Mouse (Mus musculus) urinary bladder, adult 18-20 months (tissue): ENCODE results near the gene Rabgap1l.

Experiments
- DNase-seq, 2 experiments: peaks; one replicate each; pipeline ENCODE4 v3.0.0; 2022; ENCODE audit warnings: low spot score in 2 of 2, mixed read lengths in 2 of 2

The Rabgap1l gene

DNA sequence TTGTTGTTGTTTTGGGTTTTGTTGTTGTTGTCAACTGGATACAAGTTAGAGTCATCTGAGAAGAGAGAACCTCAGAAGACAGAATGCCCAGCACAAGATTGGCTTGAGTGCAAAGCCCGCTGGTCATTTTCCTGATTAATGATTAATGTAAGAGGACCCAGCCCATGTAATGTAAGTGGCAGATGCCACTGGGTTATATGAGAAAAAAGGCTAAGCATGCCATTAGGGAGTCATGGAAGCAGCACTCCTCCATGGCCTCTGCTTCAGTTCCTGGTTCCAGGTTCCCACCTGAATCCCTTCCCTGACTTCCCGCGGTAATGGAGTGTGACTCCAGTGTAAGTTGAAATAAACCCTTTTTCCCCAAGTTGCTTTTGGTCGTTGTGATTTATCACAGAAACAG is 480.4 kb downstream of the Rabgap1l start:
- DNase-seq: no peak

- DNase-seq: peak in 1 of 2 experiments; percentile 15
Observed at GRCm38 (mm10) chr1:160311861-160312260, 481.1 kb downstream of the Rabgap1l start.

DNA sequence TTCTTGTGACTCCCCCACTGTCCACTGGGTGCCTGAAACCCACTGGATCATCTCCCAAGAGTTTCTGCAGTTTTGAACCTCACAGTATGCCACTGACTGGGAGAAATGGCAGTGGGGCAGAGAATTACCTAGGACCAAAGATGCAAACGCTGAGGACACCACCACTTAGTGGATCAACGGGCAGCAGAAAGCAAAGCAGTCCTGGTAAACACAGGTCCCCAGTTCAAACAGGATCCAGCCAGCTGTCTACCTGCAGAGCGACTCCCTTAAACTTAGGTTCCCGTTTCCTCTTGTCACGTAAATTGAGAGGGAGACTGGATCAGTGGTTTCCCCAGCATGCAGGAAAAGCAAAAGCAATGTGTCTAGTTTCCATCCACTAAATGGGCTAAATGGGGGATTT is 483.1 kb downstream of the Rabgap1l start:
- no peak for DNase-seq

DNA sequence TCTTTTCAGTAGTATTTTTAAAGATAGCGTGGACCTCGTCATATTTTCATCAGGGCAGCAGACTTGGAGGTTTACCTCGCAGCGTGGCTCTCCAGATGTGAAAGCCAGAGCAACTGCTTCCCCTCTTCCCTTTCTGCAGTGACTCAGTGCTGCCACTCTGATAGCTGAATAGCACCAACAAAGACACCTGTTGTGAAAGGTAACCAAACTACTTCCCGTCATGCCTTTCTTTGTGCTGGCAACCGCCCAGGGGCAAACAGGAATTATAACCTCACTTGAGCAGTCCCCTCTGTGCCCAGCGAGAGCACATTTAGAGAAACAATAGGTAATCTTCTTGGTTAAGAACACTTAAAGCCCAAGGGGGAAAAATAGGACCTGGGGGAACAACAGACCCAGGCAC is 484.0 kb downstream of the Rabgap1l start:
- DNase-seq: peak; percentile 48 to 50

- DNase-seq: no peak
Observed at GRCm38 (mm10) chr1:160308498-160308897, 484.5 kb downstream of the Rabgap1l start.

GRCm38 (mm10) chr1:160306866-160307616 is 486.0 kb downstream of the Rabgap1l start:
- DNase-seq: no peak

DNA sequence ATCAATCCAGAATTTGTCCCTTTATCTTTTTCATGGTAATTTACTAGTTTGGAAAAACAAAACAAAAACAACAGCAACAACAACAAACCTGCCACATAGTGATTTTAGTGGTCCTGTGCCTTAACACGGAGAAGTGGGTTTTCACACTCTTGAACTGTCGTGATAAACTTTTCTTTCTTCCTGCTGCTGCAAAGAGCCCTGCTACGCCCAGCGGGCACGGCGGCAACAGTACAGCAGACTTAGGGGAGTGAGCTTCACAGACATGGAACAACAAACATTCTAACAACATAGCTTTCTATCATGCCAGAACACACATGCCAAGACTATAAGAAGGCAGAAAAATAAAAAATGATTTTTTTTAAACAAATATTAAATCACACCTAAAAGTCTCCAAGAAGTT is 486.7 kb downstream of the Rabgap1l start:
- DNase-seq: no peak

DNA sequence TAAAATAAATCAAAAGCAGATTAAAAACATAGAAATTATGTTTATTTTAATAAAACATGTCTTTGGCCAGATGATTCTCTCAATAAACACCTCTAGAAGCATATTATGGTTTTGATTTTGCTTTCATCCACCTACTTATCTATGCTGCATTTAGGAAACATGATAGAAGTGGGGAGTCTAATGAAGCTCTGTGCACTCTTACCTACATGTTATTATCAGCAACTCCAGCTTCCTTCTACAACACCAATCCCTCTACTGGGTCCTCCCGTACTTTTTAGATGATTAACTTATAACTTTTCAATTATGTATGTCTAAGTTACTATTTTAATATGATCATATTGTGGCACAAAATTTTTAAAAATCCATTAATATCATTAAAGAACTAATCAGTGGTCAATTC is 487.2 kb downstream of the Rabgap1l start:
- DNase-seq: no peak

- DNase-seq: no peak
Observed at GRCm38 (mm10) chr1:160304969-160305498, 488.0 kb downstream of the Rabgap1l start.

DNA sequence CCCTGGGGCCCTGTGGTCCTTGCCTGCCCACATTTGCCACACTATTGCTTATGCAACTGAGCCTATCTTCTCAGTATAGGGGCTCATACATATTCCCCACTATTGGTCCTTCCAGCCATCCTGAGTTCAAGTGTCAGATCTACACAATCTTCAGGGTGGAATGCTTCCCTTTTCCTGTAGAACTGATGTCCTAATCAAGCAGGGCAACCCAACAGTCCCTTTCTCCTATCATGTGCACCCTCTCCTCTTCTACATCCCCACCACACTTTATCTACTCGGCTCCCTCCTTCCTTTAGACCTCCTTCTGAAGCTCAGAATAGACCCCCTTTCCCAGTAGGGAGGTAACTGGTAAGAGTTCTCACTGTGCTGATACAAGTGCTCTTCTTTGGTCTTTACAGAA is 490.7 kb downstream of the Rabgap1l start:
- no peak for DNase-seq

DNA sequence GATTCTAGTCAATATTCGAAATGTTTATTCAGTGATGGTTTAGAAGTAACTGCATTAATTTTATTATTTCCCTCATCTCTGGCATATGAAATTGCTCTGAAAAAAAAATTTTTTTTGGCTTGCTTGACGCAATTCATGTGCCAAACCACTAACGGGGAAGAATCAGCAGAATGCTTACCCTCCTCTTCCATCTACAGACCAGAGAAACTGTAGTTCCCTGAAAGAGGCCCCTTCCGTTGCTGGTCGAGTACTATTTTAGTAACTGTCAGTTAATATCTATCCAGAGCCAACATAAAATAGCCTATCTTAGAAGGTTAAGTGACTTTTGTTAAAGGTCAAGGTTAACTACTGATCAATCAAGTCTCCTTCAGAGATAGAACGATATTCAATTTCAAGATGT is 491.9 kb downstream of the Rabgap1l start:
- DNase-seq: no peak

GRCm38 (mm10) chr1:160300704-160301103 is 492.3 kb downstream of the Rabgap1l start:
- no peak for DNase-seq

- no peak for DNase-seq
Observed at GRCm38 (mm10) chr1:160299979-160300378, 493.0 kb downstream of the Rabgap1l start.

DNA sequence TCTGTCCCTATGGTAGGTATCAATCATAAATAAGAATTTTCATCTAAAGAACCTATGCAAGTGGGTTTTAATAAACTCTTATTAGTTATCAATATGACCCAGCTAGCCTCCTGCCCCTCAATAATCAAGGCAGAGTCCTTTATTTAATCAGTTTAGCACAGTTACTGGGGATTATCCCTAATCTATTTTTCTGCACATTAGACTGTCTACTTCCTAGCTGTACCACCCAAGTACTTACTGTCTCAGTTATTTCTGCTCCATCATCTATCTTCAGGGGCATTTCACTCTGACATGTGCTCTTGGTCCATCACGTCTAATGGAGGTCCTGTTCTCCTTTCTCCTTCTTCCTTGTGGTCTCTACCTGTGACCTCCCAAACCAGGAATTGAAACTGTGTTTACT is 494.1 kb downstream of the Rabgap1l start:
- DNase-seq: no peak

DNA sequence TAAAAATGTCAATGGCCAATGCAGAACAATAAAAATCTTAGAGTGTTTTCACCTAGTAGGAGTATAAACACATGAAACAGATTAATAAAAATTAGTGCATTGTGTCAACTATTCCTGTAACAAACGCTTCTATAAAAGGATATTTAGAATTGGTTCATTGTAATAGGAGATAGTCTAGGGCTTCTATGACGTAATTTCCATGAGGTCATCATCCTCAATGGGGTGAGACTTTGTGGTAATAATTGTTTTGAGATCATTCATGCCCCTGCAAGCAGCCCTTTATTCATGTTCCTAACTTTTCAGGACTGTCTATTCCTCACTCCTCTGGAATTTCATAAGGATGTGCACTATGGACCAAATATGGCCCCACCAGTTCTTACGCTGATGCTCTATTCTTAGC is 495.3 kb downstream of the Rabgap1l start:
- DNase-seq: no peak

DNA sequence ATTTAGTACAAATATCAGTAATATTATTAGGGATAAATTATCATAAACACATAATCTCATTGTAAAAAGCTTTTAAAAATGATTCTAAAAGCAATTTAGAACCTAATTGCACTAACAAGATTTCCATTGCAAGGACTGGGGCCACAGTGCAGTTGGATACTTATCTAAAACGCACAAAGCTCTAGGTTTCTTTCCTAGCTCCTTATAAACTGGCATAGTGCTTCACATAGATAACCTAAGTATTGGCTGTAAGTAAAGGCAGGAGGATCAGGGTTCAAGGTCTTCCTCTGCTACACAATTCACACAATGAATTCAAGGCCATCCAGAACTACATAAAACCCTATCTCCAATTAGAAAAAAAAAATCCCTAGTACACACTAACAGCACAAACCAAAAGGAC is 497.7 kb downstream of the Rabgap1l start:
- no peak for DNase-seq

- no peak for DNase-seq
Observed at GRCm38 (mm10) chr1:160293488-160293887, 499.5 kb downstream of the Rabgap1l start.

- DNase-seq: no peak
Observed at GRCm38 (mm10) chr1:160292058-160292457, 501.0 kb downstream of the Rabgap1l start.

- DNase-seq: no peak
Observed at GRCm38 (mm10) chr1:160290242-160290641, 502.8 kb downstream of the Rabgap1l start.

DNA sequence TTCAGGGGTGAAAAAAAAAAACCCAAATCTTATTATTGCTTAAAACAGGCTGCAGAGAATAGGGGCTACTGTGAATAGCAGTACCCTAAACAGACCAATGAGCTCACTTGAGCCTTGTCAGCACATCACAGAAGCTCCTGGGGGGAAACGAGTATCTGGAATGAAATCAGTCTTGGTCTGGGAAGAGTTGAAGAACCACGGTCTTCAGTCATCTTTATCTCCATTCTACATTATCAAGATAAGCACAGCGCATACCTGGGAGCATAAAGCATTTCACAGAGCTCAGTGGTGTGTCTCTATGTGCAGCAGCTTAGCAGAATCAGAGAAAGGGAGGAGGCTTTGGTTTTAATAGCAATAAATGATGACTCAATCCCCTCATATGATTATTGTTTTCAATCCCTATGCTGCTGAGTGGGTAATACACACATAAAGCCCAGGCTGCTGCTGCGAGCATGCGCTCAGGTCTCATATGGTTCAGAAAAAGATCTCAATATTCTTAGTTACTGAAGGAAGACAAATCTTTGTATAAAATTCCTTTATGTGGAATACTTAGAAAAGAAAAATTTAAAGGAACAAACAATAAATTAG is 505.9 kb downstream of the Rabgap1l start:
- DNase-seq: no peak

DNA sequence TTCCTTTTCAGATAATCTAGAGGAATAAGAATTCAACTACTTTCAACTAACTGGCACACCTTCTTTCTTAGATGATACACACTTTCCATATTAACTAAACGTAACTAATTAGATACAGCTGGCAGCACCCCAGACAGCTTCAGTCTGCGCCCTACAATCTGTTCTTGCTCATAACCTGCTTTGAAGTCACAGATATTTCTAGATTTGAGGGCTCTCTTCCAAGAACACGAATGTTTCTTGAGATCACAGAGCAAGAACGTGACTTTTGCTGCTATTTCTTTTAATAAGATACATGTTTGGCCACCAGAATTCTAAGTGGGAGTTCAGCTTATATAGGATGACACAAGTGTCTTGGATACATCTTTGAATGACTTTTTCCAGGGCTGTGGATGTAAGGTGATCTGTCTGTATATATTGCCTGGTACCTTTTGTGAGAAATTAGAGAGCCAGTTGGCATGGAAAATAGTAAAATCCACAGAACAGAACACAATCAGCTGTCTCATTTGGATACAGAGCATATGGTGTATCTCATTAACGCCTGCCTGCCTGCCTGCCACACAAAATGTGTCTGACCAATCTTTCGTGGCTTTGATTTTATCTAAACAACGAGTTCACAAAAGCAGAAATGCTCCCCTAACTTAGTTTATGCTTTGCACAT is 506.5 kb downstream of the Rabgap1l start:
- DNase-seq: no peak

- DNase-seq: no peak
Observed at GRCm38 (mm10) chr1:160284241-160284640, 508.8 kb downstream of the Rabgap1l start.
